Mouse (Mus musculus): ENCODE data around the gene Peg3.

GRCm38 (mm10) chr7:6728263-6728931 is 1.8 kb downstream of the Peg3 start:
- no peak for TF ChIP-seq CTCF (IDR thresholded peaks at IDR 0.05; ENCODE audit: low read depth)
- no peak for TF ChIP-seq EP300 (optimal IDR thresholded peaks at IDR 0.05)
